ENCODE assay signal across 28 mouse cellular contexts in genomic region chr1:25491503-25491902, GRCm38 (mm10).
A peak's percentile ranks its signal among the peaks of the same experiment; 100 is the strongest.
DNase-seq lines count a peak whose midpoint lies in the region; ATAC-seq and TF ChIP-seq lines count a peak whose summit lies in the region.
"Had no signal": no experiment of that assay in that cellular context is flagged by ENCODE, and none has a peak within 500 bp of the region (broad histone marks: within the 10 kb centered on the region; RNA-seq: fewer than 3 reads in every experiment).

No protein-coding gene starts in this region.

- H3K27ac ChIP-seq in cerebellum, adult 2 months (ENCODE audit: insufficient read depth, low read length): no peak overlapping the region
- no peak overlapping the region for H3K27ac ChIP-seq in forebrain, postnatal 0 days (ENCODE audit: low read depth, low read length)
- H3K27ac ChIP-seq in heart, embryonic 10.5 days: no peak overlapping the region
- H3K27ac ChIP-seq: embryonic facial prominence, embryonic 10.5 days; embryonic facial prominence, embryonic 13.5 days; forebrain, embryonic 12.5 days; heart, embryonic 15.5 days; hindbrain, embryonic 10.5 days; hindbrain, embryonic 13.5 days; intestine, embryonic 15.5 days had no signal

- H3K4me2 ChIP-seq in forebrain, postnatal 0 days (ENCODE audit: low read depth): no peak overlapping the region
- H3K4me2 ChIP-seq: embryonic facial prominence, embryonic 13.5 days; forebrain, embryonic 12.5 days; forebrain, embryonic 15.5 days; heart, embryonic 12.5 days; heart, embryonic 15.5 days; hindbrain, embryonic 13.5 days; intestine, embryonic 15.5 days had no signal

- H3K36me3 ChIP-seq in forebrain, postnatal 0 days (ENCODE audit: insufficient read depth): 0 out of 2 replicates have a peak, but pooled peaks cover 3% of the 10 kb centered on the region
- H3K36me3 ChIP-seq in heart, embryonic 10.5 days: no peaks in the 10 kb centered on the region
- H3K36me3 ChIP-seq: embryonic facial prominence, embryonic 10.5 days; embryonic facial prominence, embryonic 13.5 days; forebrain, embryonic 12.5 days; forebrain, embryonic 15.5 days; heart, embryonic 12.5 days; heart, embryonic 15.5 days; hindbrain, embryonic 10.5 days; hindbrain, embryonic 13.5 days; intestine, embryonic 15.5 days had no signal

- 14% methylated on average over 1 of the region's 1 CpGs for WGBS in cerebellum, adult 2 months
- WGBS in forebrain, postnatal 0 days: 56% methylated on average over 1 of the region's 1 CpGs
- 81% methylated on average over 1 of the region's 1 CpGs for WGBS in heart, embryonic 10.5 days

- H3K9ac ChIP-seq in forebrain, postnatal 0 days: no peak overlapping the region
- H3K9ac ChIP-seq: embryonic facial prominence, embryonic 13.5 days; forebrain, embryonic 12.5 days; forebrain, embryonic 15.5 days; heart, embryonic 12.5 days; heart, embryonic 15.5 days; hindbrain, embryonic 13.5 days; intestine, embryonic 15.5 days had no signal

- TF ChIP-seq POLR2A in cerebellum, adult 2 months (IDR thresholded peaks at IDR 0.05; ENCODE audit: borderline replicate concordance, insufficient read depth, low read length): no peak

- peaks cover 3% of the 10 kb centered on the region; the same call in 1 of the 2 replicates for H3K4me1 ChIP-seq in cerebellum, adult 2 months (ENCODE audit: control insufficient read depth, insufficient read depth, low read length)
- H3K4me1 ChIP-seq in forebrain, postnatal 0 days (ENCODE audit: insufficient read depth): no peaks in the 10 kb centered on the region
- no peaks in the 10 kb centered on the region for H3K4me1 ChIP-seq in heart, embryonic 10.5 days
- H3K4me1 ChIP-seq: embryonic facial prominence, embryonic 10.5 days; forebrain, embryonic 12.5 days; forebrain, embryonic 15.5 days; heart, embryonic 12.5 days; heart, embryonic 15.5 days; hindbrain, embryonic 10.5 days; hindbrain, embryonic 13.5 days; intestine, embryonic 15.5 days had no signal

- TF ChIP-seq CTCF in cerebellum, adult 2 months (IDR thresholded peaks at IDR 0.05; ENCODE audit: borderline replicate concordance, insufficient read depth, low read depth, low read length): no peak
- TF ChIP-seq CTCF in forebrain, postnatal 0 days (IDR thresholded peaks at IDR 0.05; ENCODE audit: low read depth): no peak

- no peaks in the 10 kb centered on the region for H3K27me3 ChIP-seq in cerebellum, adult 2 months (ENCODE audit: control insufficient read depth, insufficient read depth, low read length)
- no peaks in the 10 kb centered on the region for H3K27me3 ChIP-seq in forebrain, postnatal 0 days (ENCODE audit: insufficient read depth, low read length)
- no peaks in the 10 kb centered on the region for H3K27me3 ChIP-seq in heart, embryonic 10.5 days (ENCODE audit: insufficient read depth, poor library complexity, severe bottlenecking)
- H3K27me3 ChIP-seq: embryonic facial prominence, embryonic 13.5 days; forebrain, embryonic 12.5 days; forebrain, embryonic 15.5 days; heart, embryonic 12.5 days; heart, embryonic 15.5 days; hindbrain, embryonic 13.5 days; intestine, embryonic 15.5 days had no signal

- peak; percentile 34 to 67 for DNase-seq in cerebellum, adult 2 months
- no peak for DNase-seq in cerebellum, postnatal 4 days (ENCODE audit: low spot score in 2 of 2)
- DNase-seq in cerebellum, adult 8-10 months: peak; percentile 23
- DNase-seq in cerebellum, adult 9-11 months: peak; percentile 36
- peak; percentile 21 to 29 for DNase-seq in cerebellum, postnatal 36 days
- no peak for DNase-seq in forebrain, postnatal 0 days
- no peak for DNase-seq in heart, embryonic 10.5 days (ENCODE audit: low spot score)
- DNase-seq: adrenal gland, adult 2 months; adrenal gland, postnatal 14 days; embryo, embryonic 11 days; gastrocnemius, postnatal 10 days; heart, adult 11 months; heart, postnatal 10 days; heart, postnatal 36 days; kidney, adult 18-20 months; kidney, adult 9 months had no signal

- no peaks in the 10 kb centered on the region for H3K9me3 ChIP-seq in forebrain, postnatal 0 days (ENCODE audit: low read length)
- no peaks in the 10 kb centered on the region for H3K9me3 ChIP-seq in heart, embryonic 10.5 days
- H3K9me3 ChIP-seq: embryonic facial prominence, embryonic 10.5 days; embryonic facial prominence, embryonic 13.5 days; forebrain, embryonic 12.5 days; forebrain, embryonic 15.5 days; heart, embryonic 15.5 days; hindbrain, embryonic 10.5 days; hindbrain, embryonic 13.5 days; intestine, embryonic 15.5 days had no signal

- no peak overlapping the region for H3K4me3 ChIP-seq in cerebellum, adult 2 months (replicated peaks; ENCODE audit: insufficient read depth, low read depth, low read length)
- no peak overlapping the region for H3K4me3 ChIP-seq in forebrain, postnatal 0 days (ENCODE audit: low read depth, low read length)
- no peak overlapping the region for H3K4me3 ChIP-seq in heart, embryonic 10.5 days
- H3K4me3 ChIP-seq: embryonic facial prominence, embryonic 10.5 days; embryonic facial prominence, embryonic 13.5 days; erythroblast, embryonic 14.5 days; forebrain, embryonic 12.5 days; forebrain, embryonic 15.5 days; heart, embryonic 12.5 days; heart, embryonic 15.5 days; hindbrain, embryonic 10.5 days; hindbrain, embryonic 13.5 days; intestine, embryonic 15.5 days had no signal

- no peak for ATAC-seq in forebrain, postnatal 0 days
- ATAC-seq: CD4-positive, CD25-positive, alpha-beta regulatory T cell, adult 4 months; forebrain, embryonic 15.5 days; hindbrain, embryonic 16.5 days; intestine, embryonic 15.5 days had no signal

Comparison
In these comparisons a context has a peak if more than half of its experiments do, and no peak if none do; other contexts are left out.
1. DNase-seq: peak in cerebellum, adult 2 months (2 of 2), cerebellum, adult 8-10 months (single experiment), cerebellum, adult 9-11 months (single experiment) and cerebellum, postnatal 36 days (2 of 2); none in cerebellum, postnatal 4 days (0 of 2), forebrain, postnatal 0 days (single experiment) and heart, embryonic 10.5 days (single experiment).